Mouse (Mus musculus): Measurements from ENCODE around the gene Cpeb2. TPM values are rescaled to one million over a fixed set of nuclear protein-coding genes. Genes with fewer than 3 reads are reported as not detected.

Cpeb2 gene
- polyA plus RNA-seq (2012; rRNA removed): 10.4 and 12.5 TPM in 2 replicates

DNA sequence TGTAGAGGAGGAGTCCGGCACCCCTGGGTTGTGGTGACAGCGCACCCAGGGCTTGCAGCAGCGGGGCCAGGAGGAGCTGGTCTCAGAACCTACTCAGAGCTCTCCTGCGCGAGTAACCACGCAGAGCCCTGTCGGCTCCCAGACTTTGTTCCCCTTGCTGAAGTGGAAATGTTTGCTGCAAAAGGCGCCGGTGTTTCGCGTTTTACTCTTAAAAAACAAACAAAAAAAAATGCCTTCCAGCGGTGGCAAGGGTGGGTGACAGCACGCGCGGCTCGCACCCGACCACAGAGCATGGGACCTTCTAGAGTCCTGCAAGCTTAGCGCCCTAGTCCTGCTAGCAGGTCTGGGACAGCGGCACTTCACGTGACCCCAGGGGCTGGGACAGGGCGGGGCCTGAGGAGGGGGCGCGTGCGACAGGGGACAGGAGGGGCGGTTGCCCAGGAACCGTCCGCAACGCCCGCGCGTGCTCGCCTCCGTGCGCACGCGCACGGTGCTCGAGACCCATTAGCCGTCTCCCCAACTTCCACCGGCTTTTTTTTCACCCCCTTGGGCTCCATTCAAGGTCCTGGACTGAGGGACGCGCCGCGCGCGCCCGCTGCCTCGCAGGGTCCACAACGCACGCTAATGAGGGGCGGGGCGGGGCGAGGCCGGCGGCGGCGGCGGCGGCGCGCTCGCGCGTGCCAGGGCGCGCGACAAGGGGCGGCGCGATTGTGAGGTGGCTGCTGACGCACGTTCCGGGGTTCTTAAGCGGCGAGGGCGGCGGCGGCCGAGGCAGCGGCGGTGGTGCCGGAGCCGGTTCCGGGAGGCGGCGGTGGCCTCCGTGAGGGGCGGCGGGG lies at the start of gene Cpeb2:
Cpeb2 (plus strand) TSS at position 691 of the 836 bp plus-strand sequence.

All from stomach, adult 2 months (tissue).